Mouse (Mus musculus) MEL (cell line): ENCODE results near the gene Gm28729. TPM values are rescaled to one million over a fixed set of nuclear protein-coding genes. Genes with fewer than 3 reads are reported as not detected.
"Not testable (repeated sequence)": the region's sequence is repeated elsewhere in the genome, so short reads cannot be mapped to it uniquely, and the experiment has no call there.

ENCODE experiments used
- DNase-seq: peaks from one replicate; pipeline ENCODE4 v3.0.0; 2011; ENCODE audit warnings: low read depth, low spot score
- H3K27ac ChIP-seq: 2 replicates; pipeline ENCODE4 v1.5.1; 2012; ENCODE audit warnings: low read depth, mild to moderate bottlenecking, control low read depth, low read length, moderate library complexity; ENCODE audit not compliant: control insufficient read depth
- H3K27me3 ChIP-seq, 2 experiments: fragments of 150-350 bp in 1 of 2; sonication (generic) in 1 of 2; 2 replicates each; pipeline ENCODE4 v1.6.1; 2012; ENCODE audit warnings: low read length in 2 of 2, mild to moderate bottlenecking in 2 of 2, improper control_type of control experiment in 1 of 2, moderate library complexity in 1 of 2; ENCODE audit not compliant: insufficient read depth in 2 of 2, control insufficient read depth in 1 of 2
- H3K36me3 ChIP-seq, 2 experiments: 2 replicates each; pipeline ENCODE4 v1.6.1; 2012 to 2014; ENCODE audit warnings: low read length in 2 of 2, improper control_type of control experiment in 1 of 2, inconsistent platforms in 1 of 2, mild to moderate bottlenecking in 1 of 2; ENCODE audit not compliant: insufficient read depth in 2 of 2, control insufficient read depth in 1 of 2
- H3K4me1 ChIP-seq, 2 experiments: fragments of 150-350 bp in 1 of 2; sonication (generic) in 1 of 2; 2 replicates each; pipeline ENCODE4 v1.6.1; 2012; ENCODE audit warnings: low read length in 2 of 2, improper control_type of control experiment in 1 of 2, mild to moderate bottlenecking in 1 of 2; ENCODE audit not compliant: insufficient read depth in 2 of 2, control insufficient read depth in 1 of 2
- H3K4me3 ChIP-seq, 2 experiments: fragments of 150-350 bp in 1 of 2; sonication (generic) in 1 of 2; 2 replicates each; pipeline ENCODE4 v1.5.1; 2012; ENCODE audit warnings: low read depth in 2 of 2, low read length in 2 of 2, mild to moderate bottlenecking in 2 of 2, moderate library complexity in 2 of 2, control low read depth in 1 of 2, improper control_type of control experiment in 1 of 2; ENCODE audit not compliant: control insufficient read depth in 1 of 2, insufficient read depth in 1 of 2
- H3K79me2 ChIP-seq: 2 replicates; pipeline ENCODE4 v1.6.1; 2012; ENCODE audit warnings: mild to moderate bottlenecking, low read length, moderate library complexity; ENCODE audit not compliant: control insufficient read depth, poor library complexity, insufficient read depth
- H3K9ac ChIP-seq: 2 replicates; pipeline ENCODE4 v1.6.1; 2012; ENCODE audit warnings: low read depth, mild to moderate bottlenecking, control low read depth, low read length, moderate library complexity; ENCODE audit not compliant: control insufficient read depth, poor library complexity, severe bottlenecking
- H3K9me3 ChIP-seq: fragments of 150-350 bp; sonication (generic); replicated peaks from 2 replicates; pipeline ENCODE4 v1.6.1; 2012; ENCODE audit warnings: mild to moderate bottlenecking, low read length, improper control_type of control experiment, moderate library complexity; ENCODE audit not compliant: insufficient read depth
- ELF1 ChIP-seq: IDR thresholded peaks from 2 replicates; pipeline ENCODE4 v1.6.1; 2014; ENCODE audit warnings: low read depth, mild to moderate bottlenecking, inconsistent platforms, low read length, improper control_type of control experiment, moderate library complexity
- EP300 ChIP-seq, 2 experiments: IDR thresholded peaks; 2 replicates each; pipeline ENCODE4 v1.6.1; 2011; ENCODE audit warnings: improper control_type of control experiment in 2 of 2, low read length in 2 of 2, low read depth in 1 of 2, mild to moderate bottlenecking in 1 of 2
- ETS1 ChIP-seq: IDR thresholded peaks from 2 replicates; pipeline ENCODE4 v1.6.1; 2012; ENCODE audit warnings: low read depth, mild to moderate bottlenecking, inconsistent platforms, low read length, improper control_type of control experiment, moderate library complexity
- GABPA ChIP-seq: IDR thresholded peaks from 2 replicates; pipeline ENCODE4 v1.6.1; 2012; ENCODE audit warnings: low read depth, mild to moderate bottlenecking, inconsistent platforms, low read length, improper control_type of control experiment, moderate library complexity
- GATA1 ChIP-seq: IDR thresholded peaks from 2 replicates; pipeline ENCODE4 v1.6.1; 2011; ENCODE audit warnings: low read depth, low read length, improper control_type of control experiment
- KAT2A ChIP-seq: conservative IDR thresholded peaks from 2 replicates; pipeline ENCODE4 v1.6.1; 2012; ENCODE audit warnings: low read depth, low read length, improper control_type of control experiment, inconsistent platforms
- MAZ ChIP-seq: IDR thresholded peaks from 2 replicates; pipeline ENCODE4 v1.6.1; 2012; ENCODE audit warnings: low read depth, mild to moderate bottlenecking, inconsistent platforms, low read length, improper control_type of control experiment
- MEF2A ChIP-seq: IDR thresholded peaks from 2 replicates; pipeline ENCODE4 v1.6.1; 2014; ENCODE audit warnings: low read depth, mild to moderate bottlenecking, inconsistent platforms, low read length, improper control_type of control experiment; ENCODE audit not compliant: poor library complexity, insufficient replicate concordance, severe bottlenecking; ENCODE audit errors: extremely low read depth
- MYB ChIP-seq: IDR thresholded peaks from 2 replicates; pipeline ENCODE4 v1.6.1; 2011; ENCODE audit warnings: mild to moderate bottlenecking, low read depth, low read length, improper control_type of control experiment
- MYC ChIP-seq: IDR thresholded peaks from 2 replicates; pipeline ENCODE4 v1.6.1; 2011; ENCODE audit warnings: low read depth, mild to moderate bottlenecking, low read length, improper control_type of control experiment, moderate library complexity
- NRF1 ChIP-seq: IDR thresholded peaks from 2 replicates; pipeline ENCODE4 v1.6.1; 2014; ENCODE audit warnings: low read depth, mild to moderate bottlenecking, inconsistent platforms, low read length, improper control_type of control experiment, moderate library complexity; ENCODE audit not compliant: poor library complexity, insufficient read depth, severe bottlenecking
- POLR2A ChIP-seq, 2 experiments: IDR thresholded peaks; 2 replicates each; pipeline ENCODE4 v1.6.1; 2011 to 2012; ENCODE audit warnings: low read length in 2 of 2, mild to moderate bottlenecking in 2 of 2, control low read depth in 1 of 2, improper control_type of control experiment in 1 of 2, low read depth in 1 of 2, moderate library complexity in 1 of 2; ENCODE audit not compliant: control insufficient read depth in 1 of 2, insufficient read depth in 1 of 2, poor library complexity in 1 of 2
- POLR2AphosphoS2 ChIP-seq: IDR thresholded peaks from 2 replicates; pipeline ENCODE4 v1.6.1; 2011; ENCODE audit warnings: low read length, improper control_type of control experiment
- SMC3 ChIP-seq: IDR thresholded peaks from 2 replicates; pipeline ENCODE4 v1.6.1; 2011; ENCODE audit warnings: low read depth, low read length, improper control_type of control experiment
- UBTF ChIP-seq: IDR thresholded peaks from 2 replicates; pipeline ENCODE4 v1.6.1; 2012; ENCODE audit warnings: low read depth, mild to moderate bottlenecking, inconsistent platforms, low read length, improper control_type of control experiment, moderate library complexity, borderline replicate concordance; ENCODE audit not compliant: insufficient read depth
- USF1 ChIP-seq: IDR thresholded peaks from 2 replicates; pipeline ENCODE4 v1.6.1; 2014; ENCODE audit warnings: low read depth, mild to moderate bottlenecking, inconsistent platforms, low read length, improper control_type of control experiment, moderate library complexity
- ZMIZ1 ChIP-seq: IDR thresholded peaks from 2 replicates; pipeline ENCODE4 v1.6.1; 2012; ENCODE audit warnings: low read depth, mild to moderate bottlenecking, inconsistent platforms, low read length, improper control_type of control experiment, moderate library complexity
- ZNF384 ChIP-seq: IDR thresholded peaks from 2 replicates; pipeline ENCODE4 v1.6.1; 2012; ENCODE audit warnings: low read depth, mild to moderate bottlenecking, inconsistent platforms, low read length, improper control_type of control experiment
- polyA plus RNA-seq, 2 experiments: library from polyadenylated mRNA; stranded (reverse) in 1 of 2; unstranded in 1 of 2; fragments of >175 nt in 1 of 2; fragments of >200 nt in 1 of 2; gene quantifications; 2 replicates each; pipeline versions ENCODE4 v1.2.1 to v1.2.4; 2012; ENCODE audit warnings: low replicate concordance in 2 of 2, low read depth in 1 of 2; ENCODE audit not compliant: insufficient read length in 2 of 2, insufficient read depth in 1 of 2, missing spikeins in 1 of 2
- total RNA-seq: library from RNA; depleted of rRNA; stranded (reverse); fragments of 300-350 nt; gene quantifications from 2 replicates; pipeline ENCODE4 v1.2.3, GENCODE M21; 2012

The Gm28729 gene
- total and polyA plus RNA-seq, 3 experiments: not detected

- no peak overlapping the region for H3K27ac ChIP-seq
- H3K36me3 ChIP-seq: peaks cover 3% of the 10 kb centered on the region in 2 experiments; a peak in 3 of 4 replicates
- peaks cover 3 to 10% of the 10 kb centered on the region in 2 experiments; a peak in 3 of 4 replicates for H3K4me1 ChIP-seq
- no peaks in the 10 kb centered on the region for H3K9me3 ChIP-seq
- TF ChIP-seq UBTF: no peak
- TF ChIP-seq NRF1: no peak
- TF ChIP-seq KAT2A: no peak
- TF ChIP-seq ETS1: no peak
- no peak for TF ChIP-seq POLR2AphosphoS2
- no peak for TF ChIP-seq MYB
- TF ChIP-seq MAZ: no peak
- TF ChIP-seq GATA1: no peak
- no peak for TF ChIP-seq ZMIZ1
- no peak for TF ChIP-seq ELF1
- no peak for TF ChIP-seq EP300 (IDR thresholded peaks at IDR 0.05; ENCODE audit: low read depth in 1 of 2, low read length in 2 of 2)
- no peak for TF ChIP-seq MEF2A
- no peak for TF ChIP-seq MYC
- no peak for TF ChIP-seq USF1
- TF ChIP-seq GABPA: no peak
- no peak for TF ChIP-seq POLR2A (IDR thresholded peaks at IDR 0.05; ENCODE audit: control insufficient read depth in 1 of 2, insufficient read depth in 1 of 2, low read depth in 1 of 2, low read length in 2 of 2, poor library complexity in 1 of 2)
- no peak for TF ChIP-seq SMC3
- TF ChIP-seq, all 39 proteins: peak for 0
- no peak overlapping the region for H3K4me3 ChIP-seq
- DNase-seq: no peak
- H3K79me2 ChIP-seq: no peaks in the 10 kb centered on the region
- H3K27me3 ChIP-seq: no peaks in the 10 kb centered on the region
- no peak overlapping the region for H3K9ac ChIP-seq
Observed at GRCm38 (mm10) chr9:96536895-96537614, 12.0 kb upstream of the Gm28729 start.

GRCm38 (mm10) chr9:96536093-96536492 is 11.0 kb upstream of the Gm28729 start:
- H3K4me1 ChIP-seq, H3K36me3 ChIP-seq, H3K9ac ChIP-seq, H3K27ac ChIP-seq, H3K79me2 ChIP-seq, H3K27me3 ChIP-seq, H3K9me3 ChIP-seq, H3K4me3 ChIP-seq: not testable (repeated sequence)
- peak; percentile 93 for TF ChIP-seq ZNF384
- TF ChIP-seq EP300 (IDR thresholded peaks at IDR 0.05; ENCODE audit: low read depth in 1 of 2, low read length in 2 of 2): 0 out of 4 replicates have a peak, but pooled peaks of 1 of the 2 experiments have one; percentile 23
- peak; percentile 52 for DNase-seq
